Mouse (Mus musculus) intestine, postnatal 0 days (tissue): Measurements from ENCODE around the gene Pak6. TPM values are rescaled to one million over a fixed set of nuclear protein-coding genes. Genes with fewer than 3 reads are reported as not detected.

Experiments used
- ATAC-seq: fragments of 200-750 bp; cut with Nextera tagmentation; 2 replicates; pipeline ENCODE4 v1.8.0; 2017; ENCODE audit warnings: mild to moderate bottlenecking, moderate TSS enrichment, moderate library complexity
- H3K27ac ChIP-seq: fragments of 300-500 bp; sonication (generic); 2 replicates; pipeline ENCODE4 v1.5.1; 2014; ENCODE audit warnings: mild to moderate bottlenecking, low read depth, low read length, moderate library complexity
- H3K27me3 ChIP-seq: fragments of 300-500 bp; sonication (generic); replicated peaks from 2 replicates; pipeline ENCODE4 v1.6.1; 2014; ENCODE audit warnings: low read length, mixed read lengths; ENCODE audit not compliant: control insufficient read depth, insufficient read depth
- H3K36me3 ChIP-seq: fragments of 300-500 bp; sonication (generic); 2 replicates; pipeline ENCODE4 v1.6.1; 2014; ENCODE audit warnings: mild to moderate bottlenecking, moderate library complexity; ENCODE audit not compliant: control insufficient read depth, insufficient read depth
- H3K4me1 ChIP-seq: fragments of 300-500 bp; sonication (generic); replicated peaks from 2 replicates; pipeline ENCODE4 v1.6.1; 2014; ENCODE audit warnings: antibody characterized with exemption, low read length, mixed read lengths; ENCODE audit not compliant: control insufficient read depth, insufficient read depth
- H3K4me2 ChIP-seq: fragments of 300-500 bp; sonication (generic); replicated peaks from 2 replicates; pipeline ENCODE4 v1.6.1; 2014; ENCODE audit warnings: low read depth, mild to moderate bottlenecking, moderate library complexity
- H3K4me3 ChIP-seq: fragments of 300-500 bp; sonication (generic); 2 replicates; pipeline ENCODE4 v1.5.1; 2014; ENCODE audit warnings: low read depth, low read length
- H3K9ac ChIP-seq: fragments of 300-500 bp; sonication (generic); 2 replicates; pipeline ENCODE4 v1.6.1; 2014; ENCODE audit warnings: mild to moderate bottlenecking, low read depth, low read length
- H3K9me3 ChIP-seq: fragments of 300-500 bp; sonication (generic); 2 replicates; pipeline ENCODE4 v1.6.1; 2016; ENCODE audit warnings: mixed run types; ENCODE audit not compliant: control insufficient read depth
- CTCF ChIP-seq: sonication (generic); IDR thresholded peaks from 2 replicates; pipeline ENCODE4 v1.5.1; 2016; ENCODE audit warnings: low read depth, mild to moderate bottlenecking, control low read depth, antibody characterized with exemption, moderate library complexity
- WGBS: fragments of 180-500 bp; shearing (Covaris S2); extraction: QIAGEN DNeasy Blood & Tissue Kit; methylation state at CpG from one replicate; pipeline ENCODE4 v1.1.7; 2014; 5-methylcytosine and 5-hydroxymethylcytosine counted together
- polyA plus RNA-seq: library from polyadenylated mRNA; unstranded; fragments of >200 nt; fragmentation: Nextera tagmentation; extraction: Ambion mirVana; gene quantifications from 2 replicates; pipeline ENCODE4 v1.2.1, GENCODE M21; 2015

Pak6 gene
- 0.90 and 1.4 TPM in 2 replicates for polyA plus RNA-seq

DNA sequence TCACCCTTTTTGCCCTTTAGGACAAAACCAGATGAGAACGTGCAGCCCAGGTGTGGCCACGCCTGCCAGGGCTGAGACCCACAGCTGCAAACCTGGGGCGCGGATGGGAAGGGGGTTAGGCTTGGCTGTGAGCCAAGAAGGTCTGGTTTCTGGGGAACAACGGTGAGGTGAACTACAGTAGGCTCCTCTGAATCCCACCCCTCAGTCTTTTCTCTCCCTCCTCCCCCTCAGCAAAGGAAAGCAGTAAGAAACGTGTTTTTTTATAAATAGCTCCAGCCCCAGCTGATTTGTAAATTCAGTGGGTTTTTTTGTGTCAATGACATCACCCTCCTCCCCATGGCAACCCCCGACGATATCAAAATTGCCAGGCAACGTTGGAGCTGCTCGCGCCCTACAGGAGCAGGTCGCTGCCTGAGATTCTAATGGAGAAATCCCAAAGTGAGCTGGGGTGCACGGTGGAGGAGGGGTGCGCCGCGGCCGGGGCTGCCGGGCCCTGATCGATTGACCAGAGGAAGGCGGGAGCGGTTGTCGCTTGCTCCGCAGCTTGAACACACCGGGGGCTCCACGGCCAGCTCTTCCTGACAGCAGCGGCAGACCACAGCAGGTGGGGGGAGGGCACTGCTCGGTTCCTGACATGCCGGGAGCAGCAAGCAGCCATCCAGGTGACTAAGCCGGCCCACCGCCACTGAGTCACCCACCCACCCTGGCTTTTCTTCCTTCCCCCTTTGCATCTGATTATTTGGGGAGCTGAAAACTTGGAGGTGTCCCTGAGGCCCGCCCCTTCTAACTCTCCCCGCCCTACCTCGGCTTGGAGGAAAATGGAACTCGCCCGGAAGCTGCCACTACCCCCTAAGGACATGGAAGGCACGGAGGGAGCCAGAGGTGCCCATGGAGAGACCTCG lies at the start of gene Pak6:
TSS of gene Pak6 (plus strand) at position 402 of the 902 bp plus-strand sequence.
- peaks cover 16% of the 10 kb centered on the region for H3K4me1 ChIP-seq
- H3K36me3 ChIP-seq, result no peaks in the 10 kb centered on the region
- no peaks in the 10 kb centered on the region for H3K9me3 ChIP-seq
- peak within 1 kb of the TSS; percentile 78 for H3K4me2 ChIP-seq
- 4% methylated on average over 37 of the region's 37 CpGs for WGBS
- peak within 1 kb of the TSS; percentile 35 for H3K4me3 ChIP-seq
- H3K9ac ChIP-seq, result peak within 1 kb of the TSS; percentile 45; the same call in 1 of the 2 replicates
- H3K27ac ChIP-seq, result no peak within 1 kb of the TSS
- ATAC-seq, result no peak
- no peaks in the 10 kb centered on the region for H3K27me3 ChIP-seq
- no peak for TF ChIP-seq CTCF

DNA sequence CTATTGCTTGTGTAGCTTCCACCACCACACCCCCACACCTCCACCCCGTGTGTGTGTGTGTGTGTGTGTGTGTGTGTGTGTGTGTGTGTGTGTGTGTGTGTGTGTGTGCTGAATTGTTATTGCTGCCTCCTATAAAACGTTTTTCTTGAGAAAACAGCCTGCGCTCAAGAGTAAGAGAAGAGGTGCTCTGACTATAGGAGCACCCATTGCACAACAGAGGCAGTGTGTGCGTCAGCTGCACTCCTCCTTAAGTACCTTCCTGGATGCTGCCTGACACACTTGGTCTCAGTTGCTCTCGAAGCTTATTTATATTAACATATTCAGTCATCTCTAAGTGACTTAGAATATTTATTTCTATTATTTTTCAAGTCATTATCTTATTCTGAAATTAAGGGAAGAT lies 45.1 kb upstream of the Pak6 start:
- TF ChIP-seq CTCF, result no peak
- Histone ChIP-seq H3K4me2 (no peak overlapping the region), H3K9me3 (no peaks in the 10 kb centered on the region), H3K4me1 (no peaks in the 10 kb centered on the region), H3K36me3 (peaks cover 54% of the 10 kb centered on the region), H3K27me3 (no peaks in the 10 kb centered on the region), H3K9ac (no peak overlapping the region), H3K4me3 (no peak overlapping the region), H3K27ac (no peak overlapping the region)
- 90% methylated on average over 5 of the region's 5 CpGs for WGBS
- no peak for ATAC-seq

DNA sequence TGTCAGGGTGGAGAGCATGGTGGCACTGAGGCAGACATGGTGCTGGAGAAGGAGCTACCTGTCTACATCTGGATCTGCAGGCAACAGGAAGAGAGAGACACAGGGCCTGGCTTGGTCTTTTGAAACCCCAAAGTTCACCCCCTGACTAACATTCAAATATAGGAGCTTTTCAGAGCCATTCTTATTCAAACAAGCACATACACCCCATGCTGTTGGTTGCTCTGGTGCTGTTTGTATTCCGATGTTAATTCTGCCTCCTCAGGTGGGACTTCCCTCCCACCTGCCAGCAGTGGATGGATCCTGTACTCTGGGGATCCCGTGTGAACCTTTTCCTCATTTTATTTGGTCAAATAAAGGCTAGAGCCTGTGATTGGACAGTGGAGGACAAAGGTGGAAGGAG lies 43.0 kb upstream of the Pak6 start:
- ATAC-seq, result no peak
- H3K36me3 ChIP-seq, result peaks cover 48% of the 10 kb centered on the region
- no peak overlapping the region for H3K27ac ChIP-seq
- TF ChIP-seq CTCF, result no peak
- H3K4me2 ChIP-seq, result no peak overlapping the region
- no peak overlapping the region for H3K4me3 ChIP-seq
- no peaks in the 10 kb centered on the region for H3K27me3 ChIP-seq
- H3K9ac ChIP-seq, result no peak overlapping the region
- no peaks in the 10 kb centered on the region for H3K9me3 ChIP-seq
- WGBS, result 75% methylated on average over 2 of the region's 2 CpGs
- H3K4me1 ChIP-seq, result no peaks in the 10 kb centered on the region

DNA sequence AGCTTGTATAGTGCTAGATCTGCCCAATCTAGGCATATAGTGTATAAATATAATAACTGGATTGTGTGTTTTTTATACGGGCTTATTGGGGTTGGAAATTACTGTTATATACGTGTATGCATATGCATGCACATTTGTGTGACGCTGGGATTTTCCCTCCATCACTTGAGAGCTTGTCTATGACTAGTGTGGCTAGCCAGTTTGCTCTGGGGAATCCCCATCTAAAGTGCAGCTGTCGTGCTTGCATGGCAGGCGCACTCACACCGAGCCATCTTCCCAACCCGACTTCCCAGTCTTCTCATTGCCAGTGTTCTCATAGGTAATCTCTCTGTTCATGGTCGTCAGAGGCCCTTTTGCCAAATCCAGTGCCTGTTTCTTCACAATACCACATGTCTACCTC lies 42.5 kb upstream of the Pak6 start:
- no peak for ATAC-seq
- no peak for TF ChIP-seq CTCF
- H3K27me3 ChIP-seq, result no peaks in the 10 kb centered on the region

DNA sequence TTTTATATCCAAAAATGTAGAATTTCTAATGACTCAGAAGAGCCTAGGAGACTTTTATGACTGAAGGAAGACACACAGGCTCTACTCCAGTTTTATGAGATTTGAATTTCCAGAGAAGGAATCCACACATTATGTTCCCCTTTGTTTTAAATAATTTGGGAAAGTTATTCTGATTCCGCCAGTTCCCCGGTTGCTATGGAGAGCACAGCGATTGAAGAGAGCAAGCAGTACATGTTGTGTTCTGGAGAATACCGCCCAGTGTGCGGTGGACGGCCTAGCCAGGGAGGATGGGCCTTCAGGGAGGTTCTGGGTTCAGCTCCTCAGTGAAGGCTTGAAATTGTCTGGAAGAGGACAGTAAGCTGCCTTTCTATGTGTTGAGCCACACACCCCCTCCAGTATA lies 33.8 kb upstream of the Pak6 start:
- ATAC-seq, result no peak
- 95% methylated on average over 6 of the region's 6 CpGs for WGBS
- H3K4me2 ChIP-seq, result no peak overlapping the region
- no peak for TF ChIP-seq CTCF
- H3K9ac ChIP-seq, result no peak overlapping the region
- H3K27me3 ChIP-seq, result no peaks in the 10 kb centered on the region
- H3K36me3 ChIP-seq, result peaks cover 63% of the 10 kb centered on the region
- H3K9me3 ChIP-seq, result no peaks in the 10 kb centered on the region
- H3K4me1 ChIP-seq, result no peaks in the 10 kb centered on the region
- H3K4me3 ChIP-seq, result no peak overlapping the region
- H3K27ac ChIP-seq, result no peak overlapping the region

More for the DNA sequence above, 42.5 kb upstream of the Pak6 start:
- Histone ChIP-seq H3K9me3 (no peaks in the 10 kb centered on the region), H3K27ac (no peak overlapping the region), H3K4me2 (no peak overlapping the region), H3K36me3 (peaks cover 44% of the 10 kb centered on the region), H3K4me3 (no peak overlapping the region), H3K4me1 (no peaks in the 10 kb centered on the region), H3K9ac (no peak overlapping the region)
- WGBS, result 89% methylated on average over 8 of the region's 8 CpGs

DNA sequence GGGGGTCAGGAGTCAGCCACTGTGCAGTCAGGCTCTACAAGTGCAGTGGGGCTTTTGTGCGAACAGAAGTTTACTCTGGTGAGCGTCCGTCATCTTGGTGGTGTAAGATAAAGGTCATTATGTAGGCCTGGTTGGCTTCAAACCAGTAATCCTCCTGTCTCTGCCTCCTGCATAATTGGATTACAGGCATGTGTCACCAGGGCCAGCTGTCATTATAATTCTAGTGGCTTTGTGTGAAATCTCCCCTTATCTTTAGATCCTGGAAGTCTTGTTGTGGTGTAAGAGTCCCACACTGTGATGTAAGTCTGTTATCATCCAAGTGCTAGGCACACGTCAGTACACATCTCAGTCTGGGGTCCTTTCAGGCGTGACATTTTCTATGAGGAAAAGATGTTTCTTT lies 29.7 kb upstream of the Pak6 start:
- peaks cover 60% of the 10 kb centered on the region for H3K36me3 ChIP-seq
- no peak for TF ChIP-seq CTCF
- no peak overlapping the region for H3K4me3 ChIP-seq
- no peaks in the 10 kb centered on the region for H3K9me3 ChIP-seq
- no peak overlapping the region for H3K27ac ChIP-seq
- no peak overlapping the region for H3K4me2 ChIP-seq
- H3K4me1 ChIP-seq, result no peaks in the 10 kb centered on the region
- no peaks in the 10 kb centered on the region for H3K27me3 ChIP-seq
- WGBS, result 76% methylated on average over 5 of the region's 5 CpGs
- ATAC-seq, result no peak
- no peak overlapping the region for H3K9ac ChIP-seq
